Mouse (Mus musculus) cerebellum, adult 11-12 months (tissue): ENCODE data around the gene Zfp329.
"Not testable (repeated sequence)": the region's sequence is repeated elsewhere in the genome, so short reads cannot be mapped to it uniquely, and the experiment has no call there.

Experiments used
- DNase-seq: peaks from one replicate; pipeline ENCODE4 v3.0.0; 2022

The Zfp329 gene

GRCm38 (mm10) chr7:12818521-12819295 is at the start of gene Zfp329:
Zfp329 (minus strand) TSS chr7:12818858.
- peak; percentile 92 for DNase-seq

GRCm38 (mm10) chr7:12835779-12836178 is 17.1 kb upstream of the Zfp329 start:
- DNase-seq, result no peak

DNA sequence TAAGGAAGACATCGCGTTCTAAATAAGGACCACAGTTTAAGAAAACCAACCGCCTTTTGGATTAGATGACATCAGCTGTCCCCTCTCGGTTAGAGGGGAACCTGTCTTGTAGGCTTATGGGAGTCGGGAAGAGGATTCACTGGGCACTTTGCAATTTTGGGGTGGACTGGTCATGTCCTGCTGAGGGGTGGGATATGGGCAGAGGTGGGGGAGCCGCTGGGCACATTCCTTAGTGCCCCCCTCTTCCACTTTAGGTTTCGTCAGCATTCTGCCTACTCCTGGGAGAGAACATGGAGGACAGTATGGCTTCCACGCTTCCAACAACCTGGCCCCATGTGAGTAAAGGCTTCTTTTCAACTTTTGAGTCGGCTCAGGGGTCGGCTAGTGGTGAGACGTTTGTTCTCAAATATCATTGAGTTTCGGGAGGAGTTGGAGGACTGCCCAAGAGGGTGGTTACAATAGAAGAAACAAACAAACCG is 16.6 kb upstream of the Zfp329 start:
- peak; percentile 49 for DNase-seq

- peak; percentile 83 for DNase-seq
Measured at GRCm38 (mm10) chr7:12834162-12835120, 15.8 kb upstream of the Zfp329 start, which contains the start of gene Zfp110. Zfp110 (plus strand) TSS chr7:12834761.

DNA sequence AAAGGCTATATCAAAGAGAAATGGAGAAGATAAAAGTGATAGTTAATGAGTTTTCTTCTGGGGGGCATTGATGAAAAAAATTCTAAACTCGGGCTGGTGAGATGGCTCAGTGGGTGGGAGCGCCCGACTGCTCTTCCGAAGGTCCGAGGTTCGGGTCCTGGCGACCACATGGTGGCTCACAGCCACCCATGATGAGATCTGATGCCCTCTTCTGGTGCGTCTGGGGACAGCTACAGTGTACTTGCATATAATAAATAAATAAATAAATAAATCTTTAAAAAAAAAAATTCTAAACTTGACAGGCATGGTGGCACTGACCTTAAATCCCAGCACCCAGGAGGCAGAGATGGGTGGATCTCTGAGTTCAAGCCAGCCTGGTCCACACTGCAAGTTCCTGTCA is 3.1 kb downstream of the Zfp329 start:
- no peak for DNase-seq

DNA sequence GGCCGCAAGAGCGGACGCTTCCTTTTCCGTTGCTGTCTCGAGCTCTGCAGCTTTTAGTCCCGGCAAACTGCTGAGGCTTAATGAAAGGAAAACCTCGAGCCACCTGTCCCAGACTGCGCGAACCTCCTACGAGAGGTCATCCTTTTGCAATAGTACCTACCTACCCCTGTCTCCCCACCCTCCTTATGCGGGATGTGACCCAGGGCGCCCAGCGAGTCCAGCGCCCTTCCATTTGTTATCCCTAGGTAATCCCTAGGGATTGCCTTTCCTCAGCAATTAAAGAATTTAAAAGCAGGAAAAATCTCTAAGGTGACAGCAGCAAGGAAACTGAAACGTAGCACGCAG is 15.0 kb downstream of the Zfp329 start:
- no peak for DNase-seq

DNA sequence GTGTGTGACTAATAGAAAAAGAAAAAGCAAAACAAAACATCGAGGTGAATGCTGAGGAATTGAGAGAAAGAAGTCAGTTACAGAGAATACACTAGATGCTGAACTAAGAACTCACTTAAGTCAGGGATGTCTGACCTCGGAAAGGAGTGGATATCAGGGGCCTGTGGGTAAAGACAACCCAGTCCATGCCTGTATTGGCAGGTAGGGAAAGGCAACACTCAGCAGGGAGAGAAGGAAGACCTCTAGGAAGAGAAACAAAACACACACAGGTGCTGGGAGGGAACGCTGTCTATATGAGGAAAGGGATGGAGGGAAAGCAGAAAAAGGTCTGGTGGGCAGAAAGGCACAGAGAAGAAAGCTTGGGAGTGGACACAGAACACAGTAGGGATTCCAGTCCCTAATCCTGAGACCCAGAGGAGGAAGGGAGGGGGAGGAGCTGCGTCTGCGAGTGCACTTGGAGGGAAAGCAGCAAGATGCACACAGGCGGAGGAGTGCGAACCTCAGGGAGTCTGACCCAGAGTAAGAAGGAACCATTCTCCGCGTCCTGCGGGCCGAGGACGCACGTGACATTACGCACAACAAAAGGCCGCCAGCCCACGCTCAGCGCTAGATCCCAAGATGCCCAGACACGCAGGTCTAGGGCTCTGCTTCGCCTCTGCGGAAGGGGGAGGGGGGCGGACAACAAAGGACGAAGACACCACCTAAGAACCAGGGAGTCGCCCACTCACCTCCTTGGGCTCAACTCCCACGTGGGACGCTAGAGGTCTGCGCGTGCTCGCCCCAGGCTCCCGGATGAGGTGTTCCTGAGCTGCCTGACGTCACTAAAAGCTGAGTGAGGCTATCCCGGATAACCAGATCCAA is 15.6 kb downstream of the Zfp329 start, which contains the start of gene Zscan18:
Gene Zscan18, minus strand, starts transcription at position 770 of the 861 bp plus-strand sequence.
- DNase-seq, result peak; percentile 89

GRCm38 (mm10) chr7:12799554-12799953 is 19.1 kb downstream of the Zfp329 start:
- no peak for DNase-seq

- DNase-seq, result no peak
Measured at GRCm38 (mm10) chr7:12797971-12798370, 20.7 kb downstream of the Zfp329 start.

DNA sequence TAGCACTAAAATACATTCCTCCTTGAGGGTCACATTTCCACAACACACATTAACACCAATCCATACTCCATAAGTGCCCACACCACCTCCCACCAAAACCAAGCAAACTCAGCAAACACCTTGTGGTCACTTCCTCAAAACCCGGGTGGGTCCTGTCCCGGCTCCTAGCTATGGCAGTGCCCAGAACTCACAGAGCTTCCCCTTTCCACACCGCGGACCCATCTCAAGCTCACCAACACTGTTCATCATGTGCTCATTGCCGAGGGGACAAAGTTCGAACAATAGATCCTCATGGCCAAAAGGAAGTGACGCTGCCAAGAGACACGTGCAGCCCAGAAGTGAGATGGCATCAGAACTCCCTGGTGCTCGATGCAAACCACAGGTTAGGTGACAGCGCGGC is 26.0 kb downstream of the Zfp329 start:
- not testable (repeated sequence) for DNase-seq

GRCm38 (mm10) chr7:12788025-12788424 is 30.6 kb downstream of the Zfp329 start:
- no peak for DNase-seq

GRCm38 (mm10) chr7:12787333-12787732 is 31.3 kb downstream of the Zfp329 start:
- no peak for DNase-seq

DNA sequence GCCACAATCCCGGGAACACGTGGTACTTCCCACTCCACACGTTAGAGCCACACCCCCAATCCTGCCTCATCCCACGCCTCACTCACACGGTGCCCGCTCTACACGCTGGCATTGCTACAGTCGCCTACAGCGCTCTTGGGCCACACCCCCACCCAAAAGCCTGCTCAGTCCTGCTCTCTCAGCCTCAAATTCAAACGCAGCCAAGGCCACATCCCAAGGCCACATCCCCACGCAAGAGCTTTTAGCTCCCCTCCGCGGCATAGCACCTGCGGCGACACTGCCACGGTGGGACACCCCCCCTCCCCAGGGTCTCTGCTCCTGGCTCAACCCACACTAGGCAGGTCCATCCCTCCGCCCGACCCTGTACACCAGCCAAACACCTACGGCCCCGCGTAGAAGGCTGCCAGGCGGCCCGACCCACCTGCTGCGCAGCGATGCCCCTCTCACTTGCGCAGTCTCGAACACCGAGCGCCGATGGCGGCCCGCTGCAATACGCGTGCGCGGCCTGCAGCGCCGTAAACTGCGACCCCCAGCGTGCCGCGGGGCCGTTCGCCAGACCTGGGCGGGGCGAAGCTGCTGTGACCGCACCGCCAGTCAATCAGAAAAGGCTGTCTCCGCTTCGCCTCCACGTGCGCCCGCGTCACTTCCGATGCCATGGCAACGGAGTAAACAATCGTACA is 38.4 kb downstream of the Zfp329 start:
- DNase-seq, result peak; percentile 84

DNA sequence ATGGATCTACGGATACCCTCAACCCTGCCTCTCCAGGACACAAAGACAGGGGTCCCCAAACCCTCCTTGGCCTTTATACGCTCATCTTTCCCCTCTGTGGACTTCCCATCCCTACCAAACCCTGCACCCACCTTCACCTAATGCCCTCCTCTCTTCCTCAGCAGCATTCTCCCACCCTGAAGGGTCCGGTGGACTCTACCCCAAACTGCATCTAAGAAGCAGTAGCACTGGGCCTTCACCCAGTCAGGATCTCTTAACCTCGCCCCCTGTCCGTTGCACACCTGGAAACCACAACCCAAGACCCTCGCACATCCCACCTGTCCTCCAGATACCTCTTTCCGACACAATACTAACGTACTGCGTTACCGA is 38.9 kb downstream of the Zfp329 start:
- DNase-seq, result no peak

DNA sequence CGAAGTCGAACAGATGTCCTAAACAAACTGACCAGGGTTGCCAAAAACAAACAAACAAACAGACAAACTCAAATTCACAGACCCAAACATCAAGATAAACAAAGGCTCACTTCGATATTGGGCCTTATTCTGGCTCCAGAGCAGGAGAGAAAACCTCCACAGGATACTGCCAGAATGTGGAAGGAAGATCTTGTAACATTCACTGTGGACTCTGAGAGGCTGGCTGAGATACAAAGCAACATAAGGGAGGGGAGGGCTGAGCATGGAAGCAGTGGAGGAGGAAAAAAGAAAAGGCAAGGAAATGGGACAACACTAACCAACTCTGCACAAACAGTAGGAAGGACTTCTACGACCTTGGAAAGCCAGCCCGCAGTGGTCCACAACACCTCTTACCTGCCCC is 39.5 kb downstream of the Zfp329 start:
- peak; percentile 35 for DNase-seq

DNA sequence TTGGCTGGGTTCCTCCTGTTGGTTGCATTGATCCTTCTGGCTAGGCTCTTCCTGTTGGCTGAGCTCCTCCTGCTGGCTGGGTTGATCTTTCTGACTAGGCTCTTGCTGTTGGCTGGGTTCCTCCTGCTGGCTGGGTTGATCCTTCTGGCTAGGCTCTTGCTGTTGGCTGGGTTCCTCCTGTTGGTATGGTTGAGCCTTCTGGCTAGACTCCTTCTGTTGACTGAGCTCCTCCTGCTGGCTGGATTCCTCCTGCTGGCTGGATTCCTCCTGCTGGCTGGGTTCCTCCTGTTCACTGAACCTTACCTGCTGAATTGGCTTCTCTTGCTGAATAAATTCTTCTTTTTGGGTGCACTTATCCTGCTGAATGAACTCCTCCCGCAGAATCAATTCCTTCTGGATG is 44.1 kb downstream of the Zfp329 start:
- DNase-seq, result peak; percentile 97

GRCm38 (mm10) chr7:12774111-12774510 is 44.5 kb downstream of the Zfp329 start:
- DNase-seq, result peak; percentile 82
